Mouse (Mus musculus) CH12.LX (cell line): ENCODE measurements around the gene Serpinb9. TPM values are rescaled to one million over a fixed set of nuclear protein-coding genes. Genes with fewer than 3 reads are reported as not detected.

Source experiments
- DNase-seq: peaks from one replicate; pipeline ENCODE4 v3.0.0-alpha.2; 2013; ENCODE audit errors: extremely low read depth
- H3K27ac ChIP-seq: 2 replicates; pipeline ENCODE4 v1.5.1; 2012; ENCODE audit warnings: low read depth, mild to moderate bottlenecking, control low read depth, moderate library complexity; ENCODE audit not compliant: insufficient read depth
- H3K27me3 ChIP-seq: replicated peaks from 2 replicates; pipeline ENCODE3; 2012; ENCODE audit warnings: inconsistent platforms
- H3K36me3 ChIP-seq, 2 experiments: replicated peaks in 1 of 2; 2 replicates each; pipeline versions ENCODE3 to v1.6.1; 2012; ENCODE audit warnings: inconsistent platforms in 1 of 2, low read length in 1 of 2, mild to moderate bottlenecking in 1 of 2, mixed read lengths in 1 of 2, moderate library complexity in 1 of 2; ENCODE audit not compliant: control insufficient read depth in 1 of 2, insufficient read depth in 1 of 2
- H3K4me1 ChIP-seq, 2 experiments: 2 replicates each; pipeline ENCODE4 v1.6.1; 2012; ENCODE audit warnings: inconsistent platforms in 1 of 2, moderate library complexity in 1 of 2; ENCODE audit not compliant: insufficient read depth in 2 of 2, control insufficient read depth in 1 of 2
- H3K4me2 ChIP-seq: 2 replicates; pipeline ENCODE4 v1.6.1; 2012; ENCODE audit warnings: low read depth, mild to moderate bottlenecking, control low read depth; ENCODE audit not compliant: poor library complexity, insufficient read depth, severe bottlenecking
- H3K4me3 ChIP-seq, 3 experiments: fragments of 150-350 bp in 1 of 3; sonication (generic) in 1 of 3; replicated peaks in 1 of 3; 2 replicates each; pipeline versions ENCODE3 to v1.5.1; 2011 to 2012; ENCODE audit warnings: low read depth in 2 of 3, low read length in 2 of 3, mild to moderate bottlenecking in 2 of 3, moderate library complexity in 2 of 3, control low read depth in 1 of 3, improper control_type of control experiment in 1 of 3, inconsistent platforms in 1 of 3, mixed read lengths in 1 of 3; ENCODE audit not compliant: poor library complexity in 1 of 3
- H3K79me2 ChIP-seq: replicated peaks from 2 replicates; pipeline ENCODE4 v1.6.1; 2012; ENCODE audit warnings: mild to moderate bottlenecking, moderate library complexity; ENCODE audit not compliant: control insufficient read depth, poor library complexity, insufficient read depth, severe bottlenecking; ENCODE audit errors: extremely low read depth
- H3K9ac ChIP-seq: 2 replicates; pipeline ENCODE4 v1.6.1; 2012; ENCODE audit warnings: low read depth, mild to moderate bottlenecking, control low read depth, moderate library complexity; ENCODE audit not compliant: insufficient read depth
- H3K9me3 ChIP-seq: replicated peaks from 2 replicates; pipeline ENCODE3; 2012; ENCODE audit warnings: low read length, inconsistent platforms, mixed read lengths
- CHD2 ChIP-seq: IDR thresholded peaks from 2 replicates; pipeline ENCODE4 v1.6.1; 2011; ENCODE audit warnings: low read length, improper control_type of control experiment
- CTCF ChIP-seq, 2 experiments: IDR thresholded peaks in 1 of 2; conservative IDR thresholded peaks in 1 of 2; 2 replicates each; pipeline ENCODE4 v1.5.1; 2011 to 2012; ENCODE audit warnings: low read depth in 2 of 2, low read length in 2 of 2, improper control_type of control experiment in 1 of 2, inconsistent platforms in 1 of 2, mild to moderate bottlenecking in 1 of 2, moderate library complexity in 1 of 2
- ETS1 ChIP-seq: conservative IDR thresholded peaks from 2 replicates; pipeline ENCODE4 v1.6.1; 2012; ENCODE audit warnings: low read depth, mild to moderate bottlenecking, inconsistent platforms, low read length, improper control_type of control experiment, moderate library complexity
- GABPA ChIP-seq: IDR thresholded peaks from 2 replicates; pipeline ENCODE4 v1.6.1; 2012; ENCODE audit warnings: low read depth, low read length, improper control_type of control experiment, inconsistent platforms; ENCODE audit not compliant: insufficient replicate concordance
- HCFC1 ChIP-seq: IDR thresholded peaks from 2 replicates; pipeline ENCODE4 v1.6.1; 2012; ENCODE audit warnings: low read depth, mild to moderate bottlenecking, inconsistent platforms, low read length, improper control_type of control experiment
- IRF4 ChIP-seq: IDR thresholded peaks from 2 replicates; pipeline ENCODE4 v1.6.1; 2014; ENCODE audit warnings: low read depth, mild to moderate bottlenecking, inconsistent platforms, low read length, improper control_type of control experiment
- MYC ChIP-seq: IDR thresholded peaks from 2 replicates; pipeline ENCODE4 v1.6.1; 2011; ENCODE audit warnings: low read depth, mild to moderate bottlenecking, improper control_type of control experiment, low read length
- PAX5 ChIP-seq: IDR thresholded peaks from 2 replicates; pipeline ENCODE4 v1.6.1; 2012; ENCODE audit warnings: low read length, inconsistent platforms, mixed read lengths
- POLR2AphosphoS2 ChIP-seq: IDR thresholded peaks from 2 replicates; pipeline ENCODE4 v1.6.1; 2011; ENCODE audit warnings: low read depth, low read length, improper control_type of control experiment
- RAD21 ChIP-seq: IDR thresholded peaks from 2 replicates; pipeline ENCODE4 v1.6.1; 2011; ENCODE audit warnings: low read depth, mild to moderate bottlenecking, low read length, improper control_type of control experiment, moderate library complexity
- SMC3 ChIP-seq: IDR thresholded peaks from 2 replicates; pipeline ENCODE4 v1.6.1; 2011; ENCODE audit warnings: low read depth, low read length, improper control_type of control experiment
- UBTF ChIP-seq: IDR thresholded peaks from 2 replicates; pipeline ENCODE4 v1.6.1; 2012; ENCODE audit warnings: low read depth, mild to moderate bottlenecking, inconsistent platforms, low read length, improper control_type of control experiment, moderate library complexity
- USF1 ChIP-seq: IDR thresholded peaks from 2 replicates; pipeline ENCODE4 v1.6.1; 2014; ENCODE audit warnings: low read depth, mild to moderate bottlenecking, inconsistent platforms, low read length, improper control_type of control experiment
- ZNF384 ChIP-seq: IDR thresholded peaks from 2 replicates; pipeline ENCODE4 v1.6.1; 2012; ENCODE audit warnings: low read depth, low read length, improper control_type of control experiment, inconsistent platforms
- dilution Hi-C: fragments of 300-500 bp; cut with MboI; formaldehyde crosslinking; loops from 2 replicates; pipeline ENCODE4 v1.14.3; 2020; ENCODE audit warnings: low sequenced_read_pairs; ENCODE audit not compliant: extremely low pct_unique_long_range_greater_than_20kb, extremely low pct_ligation_motif_present
- in situ Hi-C: fragments of 300-500 bp; cut with MboI; formaldehyde crosslinking; loops from 3 replicates; pipeline ENCODE4 v1.14.3; 2019; ENCODE audit warnings: low sequenced_read_pairs, low pct_ligation_motif_present, low pct_unique_long_range_greater_than_20kb, mixed read lengths
- polyA plus RNA-seq: library from polyadenylated mRNA; unstranded; fragments of >175 nt; gene quantifications from 2 replicates; pipeline ENCODE4 v1.2.1, GENCODE M21; 2012; ENCODE audit warnings: low read depth; ENCODE audit not compliant: insufficient read length
- total RNA-seq, 2 experiments: library from RNA; depleted of rRNA; stranded (reverse); fragments of 300-350 nt in 1 of 2; fragments of >200 nt in 1 of 2; gene quantifications; 2 replicates each; pipeline ENCODE4 v1.2.3; 2012 to 2014

The Serpinb9 gene
- total and polyA plus RNA-seq, 3 experiments, result 3.5 to 14.6 (median 12.1) TPM

GRCm38 (mm10) chr13:33063048-33063447 is 60.0 kb downstream of the Serpinb9 start:
- Histone ChIP-seq H3K27ac (no peak overlapping the region), H3K4me1 (0 out of 4 replicates have a peak, but pooled peaks cover 0 to 2% of the 10 kb centered on the region in 2 experiments), H3K4me3 (no peak overlapping the region), H3K9me3 (peaks cover 2% of the 10 kb centered on the region), H3K4me2 (no peak overlapping the region), H3K27me3 (no peaks in the 10 kb centered on the region), H3K9ac (no peak overlapping the region), H3K36me3 (no peaks in the 10 kb centered on the region), H3K79me2 (no peaks in the 10 kb centered on the region)
- no peak for DNase-seq
- dilution Hi-C loops, result no loop called here
- in situ Hi-C loops, result no loop called here
- TF ChIP-seq HCFC1, result no peak
- TF ChIP-seq CTCF (conservative IDR thresholded peaks at IDR 0.05 in 1 of 2, IDR thresholded peaks at IDR 0.05 in 1 of 2; ENCODE audit: low read depth in 2 of 2, low read length in 2 of 2), result no peak
- TF ChIP-seq ZNF384, result no peak
- TF ChIP-seq POLR2AphosphoS2, result no peak
- no peak for TF ChIP-seq IRF4
- TF ChIP-seq GABPA, result no peak
- TF ChIP-seq PAX5, result no peak
- TF ChIP-seq USF1, result no peak
- no peak for TF ChIP-seq CHD2
- TF ChIP-seq SMC3, result no peak
- TF ChIP-seq RAD21, result no peak
- no peak for TF ChIP-seq MYC
- no peak for TF ChIP-seq UBTF
- TF ChIP-seq ETS1, result no peak

Other genes starting within 250 kb of the Serpinb9 start
- gene Mylk4, start 219.3 kb upstream of the Serpinb9 start, total RNA-seq (2012; rRNA removed), result not detected in 2 replicates
- gene Mylk4, start 219.3 kb upstream of the Serpinb9 start, total RNA-seq (2014; rRNA removed), result not detected in 2 replicates
- gene Mylk4, start 219.3 kb upstream of the Serpinb9 start, polyA plus RNA-seq, result 0.04 and 0.11 TPM in 2 replicates
- gene Wrnip1, start 201.2 kb upstream of the Serpinb9 start, total RNA-seq (2012; rRNA removed), result 61.4 and 61.7 TPM in 2 replicates
- gene Wrnip1, start 201.2 kb upstream of the Serpinb9 start, total RNA-seq (2014; rRNA removed), result 60.5 and 66.4 TPM in 2 replicates
- gene Wrnip1, start 201.2 kb upstream of the Serpinb9 start, polyA plus RNA-seq, result 47.4 and 50.5 TPM in 2 replicates
- 14.4 and 14.6 TPM in 2 replicates for gene D930007J09Rik, start 200.4 kb upstream of the Serpinb9 start, total RNA-seq (2012; rRNA removed)
- gene D930007J09Rik, start 200.4 kb upstream of the Serpinb9 start, total RNA-seq (2014; rRNA removed), result not detected in 2 replicates
- not detected in 2 replicates for gene D930007J09Rik, start 200.4 kb upstream of the Serpinb9 start, polyA plus RNA-seq
- 1.7 and 2.5 TPM in 2 replicates for gene Serpinb1a, start 152.1 kb upstream of the Serpinb9 start, total RNA-seq (2012; rRNA removed)
- gene Serpinb1a, start 152.1 kb upstream of the Serpinb9 start, total RNA-seq (2014; rRNA removed), result 9.3 and 11.5 TPM in 2 replicates
- 23.0 and 24.9 TPM in 2 replicates for gene Serpinb1a, start 152.1 kb upstream of the Serpinb9 start, polyA plus RNA-seq
- not detected in 2 replicates for gene Serpinb1c, start 105.0 kb upstream of the Serpinb9 start, total RNA-seq (2012; rRNA removed)
- gene Serpinb1c, start 105.0 kb upstream of the Serpinb9 start, total RNA-seq (2014; rRNA removed), result not detected in 2 replicates
- 0.27 TPM in 1 of 2 replicates, not detected in the other for gene Serpinb1c, start 105.0 kb upstream of the Serpinb9 start, polyA plus RNA-seq
- 9.8 and 11.9 TPM in 2 replicates for gene Serpinb6b, start 38.0 kb upstream of the Serpinb9 start, total RNA-seq (2012; rRNA removed)
- gene Serpinb6b, start 38.0 kb upstream of the Serpinb9 start, total RNA-seq (2014; rRNA removed), result 38.9 and 44.1 TPM in 2 replicates
- 41.2 and 43.1 TPM in 2 replicates for gene Serpinb6b, start 38.0 kb upstream of the Serpinb9 start, polyA plus RNA-seq
- not detected in 2 replicates for gene Serpinb9b, start 24.2 kb downstream of the Serpinb9 start, total RNA-seq (2012; rRNA removed)
- 0.24 TPM in 1 of 2 replicates, not detected in the other for gene Serpinb9b, start 24.2 kb downstream of the Serpinb9 start, total RNA-seq (2014; rRNA removed)
- not detected in 2 replicates for gene Serpinb9b, start 24.2 kb downstream of the Serpinb9 start, polyA plus RNA-seq
- 0.08 TPM in 2 replicates for gene Serpinb1b, start 75.3 kb downstream of the Serpinb9 start, total RNA-seq (2012; rRNA removed)
- gene Serpinb1b, start 75.3 kb downstream of the Serpinb9 start, total RNA-seq (2014; rRNA removed), result 0.62 and 0.98 TPM in 2 replicates
- gene Serpinb1b, start 75.3 kb downstream of the Serpinb9 start, polyA plus RNA-seq, result 0.56 and 0.64 TPM in 2 replicates
- not detected in 2 replicates for gene Serpinb9c, start 156.5 kb downstream of the Serpinb9 start, total RNA-seq (2012; rRNA removed)
- gene Serpinb9c, start 156.5 kb downstream of the Serpinb9 start, total RNA-seq (2014; rRNA removed), result not detected in 2 replicates
- gene Serpinb9c, start 156.5 kb downstream of the Serpinb9 start, polyA plus RNA-seq, result not detected in 2 replicates
- not detected in 2 replicates for gene Serpinb9d, start 189.7 kb downstream of the Serpinb9 start, total RNA-seq (2012; rRNA removed)
- not detected in 2 replicates for gene Serpinb9d, start 189.7 kb downstream of the Serpinb9 start, total RNA-seq (2014; rRNA removed)
- gene Serpinb9d, start 189.7 kb downstream of the Serpinb9 start, polyA plus RNA-seq, result not detected in 2 replicates
- gene Serpinb9e, start 246.4 kb downstream of the Serpinb9 start, total RNA-seq (2012; rRNA removed), result not detected in 2 replicates
- gene Serpinb9e, start 246.4 kb downstream of the Serpinb9 start, total RNA-seq (2014; rRNA removed), result not detected in 2 replicates
- gene Serpinb9e, start 246.4 kb downstream of the Serpinb9 start, polyA plus RNA-seq, result not detected in 2 replicates